Mouse (Mus musculus): Measurements from ENCODE around the gene I830077J02Rik.

Gene I830077J02Rik

GRCm38 (mm10) chr3:105898861-105899260, 33.6 kb downstream of the I830077J02Rik start:
- in situ Hi-C loops (cut with MboI; ENCODE audit: unreplicated experiment in 2 of 2), result loop anchor here (5.0 to 10.0 kb wide), 3 partner anchors 212 to 1034 kb away; partner anchors contain the start of genes Ddx20 (in 2 of the 2), Capza1 (in 1 of the 2) and St7l (in 1 of the 2)

GRCm38 (mm10) chr3:105898325-105898724, 34.1 kb downstream of the I830077J02Rik start:
- in situ Hi-C loops (cut with MboI; ENCODE audit: unreplicated experiment in 2 of 2), result loop anchor here (5.0 to 10.0 kb wide), 3 partner anchors 211 to 1034 kb away; partner anchors contain the start of genes Ddx20 (in 2 of the 2), Capza1 (in 1 of the 2) and St7l (in 1 of the 2)

GRCm38 (mm10) chr3:105896811-105897210, 35.7 kb downstream of the I830077J02Rik start:
- in situ Hi-C loops (cut with MboI; ENCODE audit: unreplicated experiment in 2 of 2), result loop anchor here (5.0 to 10.0 kb wide), 3 partner anchors 210 to 1032 kb away; partner anchors contain the start of genes Ddx20 (in 2 of the 2), Capza1 (in 1 of the 2) and St7l (in 1 of the 2)

GRCm38 (mm10) chr3:105894601-105895592, 37.6 kb downstream of the I830077J02Rik start:
- in situ Hi-C loops (cut with MboI; ENCODE audit: unreplicated experiment in 2 of 2), result loop anchor here (5.0 to 10.0 kb wide), 6 partner anchors 73 to 1030 kb away; partner anchors contain the start of genes Ddx20 (in 2 of the 2), Capza1 (in 1 of the 2) and St7l (in 1 of the 2)

GRCm38 (mm10) chr3:105893941-105894391, 38.5 kb downstream of the I830077J02Rik start:
- in situ Hi-C loops (cut with MboI; ENCODE audit: unreplicated experiment in 2 of 2), result loop anchor here (5.0 to 10.0 kb wide), 4 partner anchors 72 to 1029 kb away; partner anchors contain the start of genes Capza1 (in 1 of the 2) and St7l (in 1 of the 2)

- in situ Hi-C loops (cut with MboI; ENCODE audit: unreplicated experiment in 2 of 2), result loop anchor here (5.0 to 10.0 kb wide), 4 partner anchors 71 to 1028 kb away; partner anchors contain the start of genes Capza1 (in 1 of the 2) and St7l (in 1 of the 2)
Measured at GRCm38 (mm10) chr3:105892572-105893495, 39.6 kb downstream of the I830077J02Rik start.

GRCm38 (mm10) chr3:105891760-105892571, 40.5 kb downstream of the I830077J02Rik start:
- in situ Hi-C loops (cut with MboI; ENCODE audit: unreplicated experiment in 2 of 2), result loop anchor here (5.0 to 10.0 kb wide), 4 partner anchors 70 to 1027 kb away; partner anchors contain the start of genes Capza1 (in 1 of the 2) and St7l (in 1 of the 2)

GRCm38 (mm10) chr3:105891141-105891540, 41.3 kb downstream of the I830077J02Rik start:
- in situ Hi-C loops (cut with MboI; ENCODE audit: unreplicated experiment in 2 of 2), result loop anchor here (5.0 to 10.0 kb wide), 4 partner anchors 69 to 1026 kb away; partner anchors contain the start of genes Capza1 (in 1 of the 2) and St7l (in 1 of the 2)

- in situ Hi-C loops (cut with MboI; ENCODE audit: unreplicated experiment in 2 of 2), result loop anchor here (5.0 to 10.0 kb wide), 4 partner anchors 68 to 1025 kb away; partner anchors contain the start of genes Capza1 (in 1 of the 2) and St7l (in 1 of the 2)
Measured at GRCm38 (mm10) chr3:105890220-105890619, 42.2 kb downstream of the I830077J02Rik start.

GRCm38 (mm10) chr3:105888961-105889360, 43.5 kb downstream of the I830077J02Rik start:
- in situ Hi-C loops (cut with MboI; ENCODE audit: unreplicated experiment in 2 of 2), result no loop called here

- in situ Hi-C loops (cut with MboI; ENCODE audit: unreplicated experiment in 2 of 2), result no loop called here
Measured at GRCm38 (mm10) chr3:105883111-105883510, 49.4 kb downstream of the I830077J02Rik start.

- in situ Hi-C loops (cut with MboI; ENCODE audit: unreplicated experiment in 2 of 2), result no loop called here
Measured at GRCm38 (mm10) chr3:105882105-105882504, 50.4 kb downstream of the I830077J02Rik start.

GRCm38 (mm10) chr3:105880419-105880818, 52.0 kb downstream of the I830077J02Rik start:
- in situ Hi-C loops (cut with MboI; ENCODE audit: unreplicated experiment in 2 of 2), result no loop called here

GRCm38 (mm10) chr3:105878751-105879150, 53.7 kb downstream of the I830077J02Rik start:
- in situ Hi-C loops (cut with MboI; ENCODE audit: unreplicated experiment in 2 of 2), result no loop called here

GRCm38 (mm10) chr3:105877919-105878318, 54.5 kb downstream of the I830077J02Rik start:
- in situ Hi-C loops (cut with MboI; ENCODE audit: unreplicated experiment in 2 of 2), result no loop called here

GRCm38 (mm10) chr3:105877252-105877803, 55.1 kb downstream of the I830077J02Rik start:
- in situ Hi-C loops (cut with MboI; ENCODE audit: unreplicated experiment in 2 of 2), result no loop called here

GRCm38 (mm10) chr3:105876022-105876421, 56.4 kb downstream of the I830077J02Rik start:
- in situ Hi-C loops (cut with MboI; ENCODE audit: unreplicated experiment in 2 of 2), result no loop called here

All from v-Abl transformed pro-B cells (cell line).